Mouse (Mus musculus) small intestine, adult 2 months (tissue): ENCODE data around the gene Eml4.

ENCODE experiments used
- CTCF ChIP-seq: fragments of 200-500 bp; IDR thresholded peaks from 2 replicates; pipeline ENCODE4 v1.5.1; 2012; ENCODE audit warnings: low read depth, mild to moderate bottlenecking, control low read depth, inconsistent platforms, low read length, moderate library complexity, mixed read lengths; ENCODE audit not compliant: insufficient replicate concordance, insufficient read length; ENCODE audit errors: extremely low read depth
- POLR2A ChIP-seq: fragments of 200-500 bp; IDR thresholded peaks from 2 replicates; pipeline ENCODE4 v1.6.1; 2012; ENCODE audit warnings: low read depth, mild to moderate bottlenecking, control low read depth, inconsistent platforms, low read length, moderate library complexity

DNA sequence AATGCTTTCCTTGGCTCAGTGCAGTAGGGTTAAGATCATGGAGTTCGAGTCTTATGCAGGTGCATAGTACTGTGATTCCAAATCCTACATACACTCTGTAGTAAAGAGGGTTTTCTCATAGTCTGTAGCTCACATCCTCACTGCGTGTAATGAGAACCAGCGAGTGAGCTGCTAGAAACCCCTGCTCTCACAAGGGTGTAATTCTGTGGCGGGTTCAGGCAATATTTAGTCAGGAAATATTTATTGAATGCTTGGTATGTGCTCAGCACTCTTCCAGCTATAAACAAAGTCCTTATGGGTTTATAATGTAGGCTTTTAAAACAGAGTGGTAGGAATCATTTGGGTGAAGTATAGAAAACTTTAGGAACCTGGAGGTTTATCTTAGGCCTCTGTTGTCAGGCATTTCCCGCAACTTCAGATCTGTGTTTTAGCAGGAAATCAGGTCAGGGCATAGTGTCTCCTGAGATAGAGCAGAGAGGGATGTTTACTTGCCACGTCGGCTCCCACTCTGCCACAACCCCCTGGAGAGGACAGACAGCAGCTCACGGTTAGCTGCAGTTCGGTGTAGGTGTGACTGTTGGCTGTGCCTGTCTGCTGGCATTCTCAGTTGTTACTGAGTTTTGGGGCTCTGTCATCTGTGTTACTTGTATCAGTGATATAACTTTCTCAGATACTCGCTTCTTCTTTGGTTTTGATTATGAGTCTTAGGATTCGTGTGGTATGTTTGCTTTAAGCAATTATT, 15.1 kb downstream of the Eml4 start:
- TF ChIP-seq CTCF (no peak), POLR2A (no peak)
